Mouse (Mus musculus) testis, adult 2 months (tissue): ENCODE results near the gene Ccdc85c.

Experiments used
- CTCF ChIP-seq: fragments of 200-500 bp; IDR thresholded peaks from 2 replicates; pipeline ENCODE4 v1.5.1; 2012; ENCODE audit warnings: low read depth, mild to moderate bottlenecking, inconsistent platforms, low read length, moderate library complexity; ENCODE audit not compliant: control insufficient read depth, insufficient read depth, insufficient replicate concordance
- POLR2A ChIP-seq: fragments of 200-500 bp; IDR thresholded peaks from 2 replicates; pipeline ENCODE4 v1.6.1; 2012; ENCODE audit warnings: low read depth, mild to moderate bottlenecking, inconsistent platforms, low read length, moderate library complexity; ENCODE audit not compliant: control insufficient read depth

- no peak for TF ChIP-seq CTCF
- no peak for TF ChIP-seq POLR2A
Observed at GRCm38 (mm10) chr12:108162036-108162435, 113.2 kb downstream of the Ccdc85c start.
